8 mouse cellular contexts compared by ENCODE assay signal in genomic region chr8:127065113-127065473, GRCm38 (mm10). TPM values are rescaled to one million over a fixed set of nuclear protein-coding genes. Genes with fewer than 3 reads are reported as not detected.
DNase-seq lines count a peak whose midpoint lies in the region; ATAC-seq and TF ChIP-seq lines count a peak whose summit lies in the region.

No protein-coding gene starts in this region.

- TF ChIP-seq CTCF in cerebellum, adult 2 months (IDR thresholded peaks at IDR 0.05; ENCODE audit: borderline replicate concordance, insufficient read depth, low read depth, low read length): no peak
- no peak for TF ChIP-seq CTCF in lung, postnatal 0 days (IDR thresholded peaks at IDR 0.05)
- no peak for TF ChIP-seq CTCF in stomach, postnatal 0 days (IDR thresholded peaks at IDR 0.05; ENCODE audit: low read depth)

- no peak for ATAC-seq in lung, postnatal 0 days
- no peak for ATAC-seq in liver, embryonic 15.5 days (ENCODE audit: insufficient read depth)
- no peak for ATAC-seq in stomach, postnatal 0 days (ENCODE audit: low FRiP score, low TSS enrichment)
- ATAC-seq in megakaryocyte, adult 5-6 weeks (ENCODE audit: poor library complexity, severe bottlenecking): no peak

- H3K4me2 ChIP-seq in lung, postnatal 0 days (replicated peaks; ENCODE audit: low read depth, low read length): peak overlapping the region; percentile 63
- H3K4me2 ChIP-seq in liver, embryonic 15.5 days: peak overlapping the region; percentile 52
- peak overlapping the region; percentile 80 for H3K4me2 ChIP-seq in stomach, postnatal 0 days (replicated peaks; ENCODE audit: low read depth)

- H3K27ac ChIP-seq in cerebellum, adult 2 months (ENCODE audit: insufficient read depth, low read length): no peak overlapping the region
- 0 out of 2 replicates have a peak overlapping the region, but pooled peaks have one; percentile 92 for H3K27ac ChIP-seq in lung, postnatal 0 days (ENCODE audit: low read length)
- H3K27ac ChIP-seq in liver, embryonic 15.5 days (replicated peaks): peak overlapping the region; percentile 71
- peak overlapping the region; percentile 98 for H3K27ac ChIP-seq in stomach, postnatal 0 days (replicated peaks)

- H3K4me1 ChIP-seq in cerebellum, adult 2 months (ENCODE audit: control insufficient read depth, insufficient read depth, low read length): peaks cover 2% of the 10 kb centered on the region; the same call in 1 of the 2 replicates
- H3K4me1 ChIP-seq in lung, postnatal 0 days (ENCODE audit: insufficient read depth, low read depth, low read length): peaks cover 6% of the 10 kb centered on the region; the same call in 1 of the 2 replicates
- peaks cover 13% of the 10 kb centered on the region; the same call in 1 of the 2 replicates for H3K4me1 ChIP-seq in liver, embryonic 15.5 days (replicated peaks)
- peaks cover 4% of the 10 kb centered on the region for H3K4me1 ChIP-seq in stomach, postnatal 0 days (replicated peaks; ENCODE audit: control insufficient read depth, insufficient read depth)

- TF ChIP-seq POLR2A in cerebellum, adult 2 months (IDR thresholded peaks at IDR 0.05; ENCODE audit: borderline replicate concordance, insufficient read depth, low read length): no peak

- no peak for TF ChIP-seq EP300 in lung, postnatal 0 days (IDR thresholded peaks at IDR 0.05)
- no peak for TF ChIP-seq EP300 in stomach, postnatal 0 days (optimal IDR thresholded peaks at IDR 0.05)

- 42% methylated on average over 10 of the region's 10 CpGs for WGBS in cerebellum, adult 2 months
- 7% methylated on average over 10 of the region's 10 CpGs for WGBS in lung, postnatal 0 days
- WGBS in liver, embryonic 15.5 days (ENCODE audit: insufficient replicate concordance): 9% methylated on average over 10 of the region's 10 CpGs
- 4% methylated on average over 10 of the region's 10 CpGs for WGBS in stomach, postnatal 0 days

- no peaks in the 10 kb centered on the region for H3K36me3 ChIP-seq in lung, postnatal 0 days (ENCODE audit: insufficient read depth, low read length)
- no peaks in the 10 kb centered on the region for H3K36me3 ChIP-seq in liver, embryonic 15.5 days (replicated peaks)
- H3K36me3 ChIP-seq in stomach, postnatal 0 days (ENCODE audit: control insufficient read depth, insufficient read depth, low read length): no peaks in the 10 kb centered on the region

- H3K9me3 ChIP-seq in lung, postnatal 0 days (ENCODE audit: low read length): no peaks in the 10 kb centered on the region
- no peaks in the 10 kb centered on the region for H3K9me3 ChIP-seq in liver, embryonic 15.5 days (replicated peaks)
- H3K9me3 ChIP-seq in stomach, postnatal 0 days (ENCODE audit: control insufficient read depth, low read length): no peaks in the 10 kb centered on the region

- peak overlapping the region; percentile 79; the same call in 1 of the 2 replicates for H3K9ac ChIP-seq in lung, postnatal 0 days (replicated peaks; ENCODE audit: low read depth)
- H3K9ac ChIP-seq in liver, embryonic 15.5 days: peak overlapping the region; percentile 53; the same call in 1 of the 2 replicates
- H3K9ac ChIP-seq in stomach, postnatal 0 days (ENCODE audit: low read length): peak overlapping the region; percentile 96

- DNase-seq in cerebellum, adult 2 months: no peak
- DNase-seq in cerebellum, adult 11 months: no peak
- DNase-seq in lung, postnatal 0 days (ENCODE audit: low spot score): no peak
- no peak for DNase-seq in lung, postnatal 36 days
- no peak for DNase-seq in stomach, postnatal 0 days (ENCODE audit: low spot score)
- no peak for DNase-seq in layer of hippocampus, adult 11-12 months (ENCODE audit: low spot score)

- H3K27me3 ChIP-seq in cerebellum, adult 2 months (ENCODE audit: control insufficient read depth, insufficient read depth, low read length): 0 out of 2 replicates have a peak, but pooled peaks cover 1% of the 10 kb centered on the region
- H3K27me3 ChIP-seq in lung, postnatal 0 days (replicated peaks; ENCODE audit: insufficient read depth, low read length): no peaks in the 10 kb centered on the region
- H3K27me3 ChIP-seq in liver, embryonic 15.5 days: peaks cover 58% of the 10 kb centered on the region
- H3K27me3 ChIP-seq in stomach, postnatal 0 days (ENCODE audit: control insufficient read depth, insufficient read depth, low read length): no peaks in the 10 kb centered on the region

- peak overlapping the region; percentile 67 for H3K4me3 ChIP-seq in cerebellum, adult 2 months (replicated peaks; ENCODE audit: insufficient read depth, low read depth, low read length)
- H3K4me3 ChIP-seq in lung, postnatal 0 days (ENCODE audit: low read depth, low read length): peak overlapping the region; percentile 73
- H3K4me3 ChIP-seq in liver, embryonic 15.5 days (replicated peaks): peak overlapping the region; percentile 59
- peak overlapping the region; percentile 96 for H3K4me3 ChIP-seq in stomach, postnatal 0 days (ENCODE audit: low read depth, low read length)

RNA-seq across cellular contexts. Expression of gene Pard3, which starts 1.4 kb away (rescaled TPM):
- 13.2 and 13.5 TPM in 2 replicates for polyA plus RNA-seq in cerebellum, adult 2 months (2012; rRNA removed)
- 13.2 and 16.2 TPM in 2 replicates for polyA plus RNA-seq in lung, postnatal 0 days (2015; fragmentation: Nextera tagmentation; extraction: Ambion mirVana)
- 6.3 and 7.6 TPM in 2 replicates for polyA plus RNA-seq in liver, embryonic 15.5 days (2015; fragmentation: Nextera tagmentation; extraction: Ambion mirVana)
- 30.0 and 33.2 TPM in 2 replicates for polyA plus RNA-seq in stomach, postnatal 0 days (2015; fragmentation: Nextera tagmentation; extraction: Ambion mirVana)
- total RNA-seq in megakaryocyte, adult 5-6 weeks (2015): 0.05 TPM in 1 of 2 replicates, not detected in the other
- total RNA-seq in megakaryocyte, adult 5-6 weeks (2017): not detected in 2 replicates
